Mouse (Mus musculus) liver, embryonic 11.5 days (tissue): ENCODE results near the gene Tarbp1. TPM values are rescaled to one million over a fixed set of nuclear protein-coding genes. Genes with fewer than 3 reads are reported as not detected.

Experiments
- ATAC-seq: fragments of 200-750 bp; cut with Nextera tagmentation; replicated peaks from 2 replicates; pipeline ENCODE4 v1.8.0; 2017; ENCODE audit warnings: moderate number of reproducible peaks, mild to moderate bottlenecking, moderate TSS enrichment, moderate library complexity; ENCODE audit not compliant: low FRiP score
- DNase-seq: peaks from one replicate; pipeline ENCODE4 v3.0.0-alpha.2; 2017; ENCODE audit warnings: low spot score
- H3K27ac ChIP-seq: fragments of 300-500 bp; sonication (generic); 2 replicates; pipeline ENCODE4 v1.5.1; 2014; ENCODE audit warnings: mild to moderate bottlenecking, low read depth, low read length, control low read depth
- H3K27me3 ChIP-seq: fragments of 300-500 bp; sonication (generic); replicated peaks from 2 replicates; pipeline ENCODE4 v1.6.1; 2014; ENCODE audit warnings: low read length, mixed read lengths; ENCODE audit not compliant: control insufficient read depth, insufficient read depth
- H3K36me3 ChIP-seq: fragments of 300-500 bp; sonication (generic); 2 replicates; pipeline ENCODE4 v1.6.1; 2014; ENCODE audit warnings: mild to moderate bottlenecking, low read length, moderate library complexity, mixed read lengths; ENCODE audit not compliant: control insufficient read depth, insufficient read depth
- H3K4me1 ChIP-seq: fragments of 300-500 bp; sonication (generic); replicated peaks from 2 replicates; pipeline ENCODE4 v1.6.1; 2014; ENCODE audit warnings: low read length, mixed read lengths; ENCODE audit not compliant: control insufficient read depth, insufficient read depth
- H3K4me2 ChIP-seq: fragments of 300-500 bp; sonication (generic); 2 replicates; pipeline ENCODE4 v1.6.1; 2014; ENCODE audit warnings: mild to moderate bottlenecking, control low read depth, moderate library complexity
- H3K4me3 ChIP-seq: fragments of 300-500 bp; sonication (generic); 2 replicates; pipeline ENCODE4 v1.5.1; 2014; ENCODE audit warnings: low read depth, low read length, control low read depth
- H3K9ac ChIP-seq: fragments of 300-500 bp; sonication (generic); 2 replicates; pipeline ENCODE4 v1.6.1; 2014; ENCODE audit warnings: low read depth, low read length, control low read depth
- H3K9me3 ChIP-seq: fragments of 300-500 bp; sonication (generic); 2 replicates; pipeline ENCODE4 v1.6.1; 2016; ENCODE audit warnings: low read length, inconsistent platforms, mixed read lengths; ENCODE audit not compliant: control insufficient read depth
- WGBS: fragments of 180-500 bp; shearing (Covaris S2); extraction: QIAGEN DNeasy Blood & Tissue Kit; methylation state at CpG from one replicate; pipeline ENCODE4 v1.1.7; 2014; 5-methylcytosine and 5-hydroxymethylcytosine counted together
- polyA plus RNA-seq: library from polyadenylated mRNA; unstranded; fragments of >200 nt; fragmentation: Nextera tagmentation; extraction: Ambion mirVana; gene quantifications from 2 replicates; pipeline ENCODE4 v1.2.1, GENCODE M21; 2014

Tarbp1 gene
- polyA plus RNA-seq: 4.7 and 4.9 TPM in 2 replicates

DNA sequence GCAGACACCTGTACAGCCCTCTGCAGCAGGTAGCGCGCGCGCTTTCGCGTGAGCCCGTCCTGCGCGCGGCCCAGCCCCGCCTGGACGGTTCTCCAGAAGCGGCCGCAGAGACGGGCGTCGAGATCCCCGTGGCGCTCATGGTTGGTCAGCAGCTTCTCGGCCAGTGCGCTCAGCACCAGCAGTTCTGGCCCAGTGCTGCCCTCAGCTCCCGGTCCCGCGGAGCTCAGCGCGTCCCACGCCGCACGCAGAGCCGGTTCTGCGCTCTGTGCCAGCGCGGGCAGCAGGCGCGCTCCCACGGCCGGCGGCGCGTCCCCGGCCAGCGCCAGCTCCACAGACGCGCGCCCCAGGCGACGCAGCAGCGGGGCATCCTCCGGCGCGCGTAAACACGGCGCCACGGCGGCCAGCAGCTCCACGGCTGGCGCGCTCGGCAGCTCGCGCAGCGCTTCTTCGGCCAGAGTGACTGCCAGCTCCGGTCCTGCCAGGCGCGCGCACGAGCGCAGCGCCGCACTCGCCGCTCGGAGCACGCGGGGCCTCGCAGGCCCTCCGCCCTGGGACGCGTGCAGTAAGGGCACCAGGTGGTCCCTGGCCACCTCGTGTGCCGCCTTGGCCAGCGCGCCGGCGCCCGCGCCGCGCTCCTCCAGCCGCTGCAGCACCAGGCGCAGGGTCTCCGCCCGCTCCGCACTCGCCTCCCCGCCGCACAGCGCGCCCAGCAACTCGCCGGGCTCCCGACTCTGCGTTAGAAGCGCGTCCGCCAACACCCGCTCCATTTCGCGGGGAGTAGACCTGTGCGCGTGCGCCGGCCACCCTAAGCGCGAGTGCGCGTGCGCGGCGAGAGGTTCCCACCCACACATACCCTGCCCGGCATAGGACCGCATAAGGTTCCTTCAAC lies at the start of gene Tarbp1:
Gene Tarbp1, minus strand, starts transcription at position 767 of the 889 bp plus-strand sequence.
- DNase-seq: peak; percentile 90
- Histone ChIP-seq H3K9me3 (no peaks in the 10 kb centered on the region), H3K27ac (peak within 1 kb of the TSS; percentile 58), H3K4me3 (peak within 1 kb of the TSS; percentile 87), H3K4me1 (peaks cover 13% of the 10 kb centered on the region), H3K36me3 (no peaks in the 10 kb centered on the region), H3K9ac (peak within 1 kb of the TSS; percentile 84), H3K27me3 (peaks cover 8% of the 10 kb centered on the region), H3K4me2 (peak within 1 kb of the TSS; percentile 94)
- under 1% methylated on average over 120 of the region's 124 CpGs for WGBS
- ATAC-seq: peak; percentile 87

DNA sequence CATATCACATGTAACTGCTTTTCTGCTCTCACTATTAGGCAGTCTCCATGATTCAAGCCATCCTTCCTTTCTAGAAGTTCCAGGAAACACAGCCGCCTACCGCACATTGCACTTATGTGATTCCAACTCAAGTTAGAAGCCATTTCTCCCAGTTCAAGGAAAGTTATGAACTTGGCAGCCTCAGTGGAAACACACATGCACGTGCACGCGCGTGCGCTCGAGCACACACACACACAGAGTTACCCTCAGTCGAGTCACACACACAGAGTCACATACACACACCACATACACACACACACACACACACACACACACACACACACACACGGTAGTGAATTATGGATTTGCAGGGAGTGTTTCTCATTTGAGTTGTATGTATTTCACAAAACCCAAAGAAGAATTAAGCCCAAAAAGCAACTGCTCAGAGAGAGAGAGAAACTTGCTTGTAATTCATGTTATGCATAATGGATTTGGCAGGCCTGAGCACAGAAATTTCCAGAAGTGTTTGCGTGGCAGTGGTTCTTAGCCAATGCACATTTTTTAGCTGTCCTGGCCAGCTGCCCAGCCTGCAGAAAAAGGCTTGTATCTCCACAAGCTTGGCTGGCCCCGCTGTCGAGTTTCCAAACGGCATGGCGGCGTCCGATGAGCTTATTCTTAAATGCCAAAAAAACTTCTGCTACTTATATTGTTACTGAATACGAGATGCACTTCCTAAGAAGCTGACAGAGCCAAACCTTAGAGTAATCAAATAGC lies 49.5 kb upstream of the Tarbp1 start:
- Histone ChIP-seq H3K9ac (no peak overlapping the region), H3K36me3 (no peaks in the 10 kb centered on the region), H3K4me3 (no peak overlapping the region), H3K4me1 (no peaks in the 10 kb centered on the region), H3K4me2 (no peak overlapping the region), H3K9me3 (no peaks in the 10 kb centered on the region), H3K27me3 (no peaks in the 10 kb centered on the region), H3K27ac (no peak overlapping the region)
- DNase-seq (no peak), ATAC-seq (no peak)
- WGBS: 86% methylated on average over 18 of the region's 18 CpGs

GRCm38 (mm10) chr8:126523060-126523574 lies 48.3 kb upstream of the Tarbp1 start:
- DNase-seq: no peak
- Histone ChIP-seq H3K4me2 (no peak overlapping the region), H3K27ac (no peak overlapping the region), H3K4me3 (no peak overlapping the region), H3K4me1 (no peaks in the 10 kb centered on the region), H3K9me3 (no peaks in the 10 kb centered on the region), H3K36me3 (no peaks in the 10 kb centered on the region), H3K9ac (no peak overlapping the region), H3K27me3 (no peaks in the 10 kb centered on the region)
- WGBS: 77% methylated on average over 11 of the region's 11 CpGs
- ATAC-seq: no peak

DNA sequence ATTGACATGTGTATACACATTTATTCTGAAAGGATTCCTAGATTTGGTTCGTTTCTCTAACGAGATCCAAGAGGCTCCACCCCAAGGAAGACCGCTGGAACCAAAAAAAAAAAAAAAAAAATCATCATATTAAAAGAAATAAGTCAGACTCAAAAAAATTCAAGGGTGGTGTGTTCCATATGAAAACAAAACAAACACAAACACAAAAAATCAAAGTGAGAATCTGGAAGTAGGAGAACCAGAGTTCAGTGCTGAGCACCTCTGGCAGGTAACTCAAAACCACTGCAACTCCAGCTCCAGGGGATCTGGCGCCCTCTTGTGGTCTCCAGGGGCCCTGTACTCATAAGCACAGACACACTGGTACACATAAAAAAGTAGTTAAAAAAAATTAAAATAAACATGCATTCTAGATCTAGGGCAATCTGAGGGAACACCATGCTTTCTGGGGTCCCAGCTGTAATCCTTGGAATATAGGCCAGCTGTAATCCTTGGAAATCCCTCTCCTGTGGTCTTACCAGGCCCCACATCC lies 44.6 kb upstream of the Tarbp1 start:
- Histone ChIP-seq H3K27me3 (no peaks in the 10 kb centered on the region), H3K4me2 (no peak overlapping the region), H3K36me3 (no peaks in the 10 kb centered on the region), H3K27ac (no peak overlapping the region), H3K4me1 (peaks cover 4% of the 10 kb centered on the region; the same call in 1 of the 2 replicates), H3K4me3 (no peak overlapping the region), H3K9me3 (no peaks in the 10 kb centered on the region), H3K9ac (no peak overlapping the region)
- no peak for ATAC-seq
- WGBS: 88% methylated on average over 4 of the region's 4 CpGs
- DNase-seq: no peak

DNA sequence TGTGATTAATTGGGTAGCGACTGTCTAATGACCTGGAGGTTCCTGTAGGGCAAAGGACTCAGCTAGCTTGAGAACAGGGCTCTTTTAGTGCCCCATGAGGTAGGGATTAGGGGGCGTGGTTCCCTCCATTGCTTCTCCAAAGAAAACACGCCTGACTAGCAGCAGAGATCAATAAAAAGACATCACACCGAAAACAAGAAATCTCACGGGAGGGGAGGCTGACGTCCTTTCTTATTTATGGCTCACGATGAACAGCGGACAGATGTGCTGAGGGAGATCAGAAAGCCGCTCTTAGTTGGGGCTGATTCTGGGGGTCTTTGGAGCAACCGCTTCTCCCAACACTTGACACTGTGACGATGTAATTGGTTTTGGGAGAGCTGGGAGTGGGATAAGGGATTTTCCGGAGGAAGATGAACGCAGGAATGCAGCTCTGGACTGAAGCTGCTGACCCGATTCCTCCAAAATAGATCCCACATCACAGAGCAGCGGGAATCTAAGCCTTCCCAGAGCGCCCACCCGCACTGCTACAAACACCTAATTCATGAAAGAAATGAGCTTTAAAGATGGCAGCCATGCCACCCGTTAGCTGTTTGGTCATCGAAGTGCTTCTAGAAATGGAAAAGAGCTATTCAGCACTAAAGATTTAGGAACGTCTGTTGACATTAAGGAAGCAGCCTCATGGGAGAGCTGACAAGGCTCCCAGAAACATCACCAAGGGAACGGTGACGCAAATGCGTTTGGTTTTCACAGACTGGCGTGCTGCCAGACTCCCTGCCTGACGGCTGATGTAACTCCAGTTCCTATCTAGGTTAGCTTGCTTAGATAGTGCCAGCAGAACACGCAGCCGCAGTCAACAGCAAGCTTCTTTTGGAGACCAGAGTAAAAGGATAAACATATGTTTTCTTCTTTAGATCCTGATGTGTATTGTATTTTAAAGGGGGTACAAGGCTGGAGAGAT lies 42.0 kb upstream of the Tarbp1 start:
- 26% methylated on average over 27 of the region's 27 CpGs for WGBS
- H3K27me3 ChIP-seq: no peaks in the 10 kb centered on the region
- ATAC-seq (0 out of 2 replicates have a peak, but pooled peaks have one; percentile 36), DNase-seq (peak; percentile 64)
- H3K4me1 ChIP-seq: peaks cover 4% of the 10 kb centered on the region
- H3K27ac ChIP-seq: no peak overlapping the region
- H3K9ac ChIP-seq: no peak overlapping the region
- H3K4me2 ChIP-seq: peak overlapping the region; percentile 57
- 0 out of 2 replicates have a peak overlapping the region, but pooled peaks have one; percentile 11 for H3K4me3 ChIP-seq
- no peaks in the 10 kb centered on the region for H3K36me3 ChIP-seq
- no peaks in the 10 kb centered on the region for H3K9me3 ChIP-seq

DNA sequence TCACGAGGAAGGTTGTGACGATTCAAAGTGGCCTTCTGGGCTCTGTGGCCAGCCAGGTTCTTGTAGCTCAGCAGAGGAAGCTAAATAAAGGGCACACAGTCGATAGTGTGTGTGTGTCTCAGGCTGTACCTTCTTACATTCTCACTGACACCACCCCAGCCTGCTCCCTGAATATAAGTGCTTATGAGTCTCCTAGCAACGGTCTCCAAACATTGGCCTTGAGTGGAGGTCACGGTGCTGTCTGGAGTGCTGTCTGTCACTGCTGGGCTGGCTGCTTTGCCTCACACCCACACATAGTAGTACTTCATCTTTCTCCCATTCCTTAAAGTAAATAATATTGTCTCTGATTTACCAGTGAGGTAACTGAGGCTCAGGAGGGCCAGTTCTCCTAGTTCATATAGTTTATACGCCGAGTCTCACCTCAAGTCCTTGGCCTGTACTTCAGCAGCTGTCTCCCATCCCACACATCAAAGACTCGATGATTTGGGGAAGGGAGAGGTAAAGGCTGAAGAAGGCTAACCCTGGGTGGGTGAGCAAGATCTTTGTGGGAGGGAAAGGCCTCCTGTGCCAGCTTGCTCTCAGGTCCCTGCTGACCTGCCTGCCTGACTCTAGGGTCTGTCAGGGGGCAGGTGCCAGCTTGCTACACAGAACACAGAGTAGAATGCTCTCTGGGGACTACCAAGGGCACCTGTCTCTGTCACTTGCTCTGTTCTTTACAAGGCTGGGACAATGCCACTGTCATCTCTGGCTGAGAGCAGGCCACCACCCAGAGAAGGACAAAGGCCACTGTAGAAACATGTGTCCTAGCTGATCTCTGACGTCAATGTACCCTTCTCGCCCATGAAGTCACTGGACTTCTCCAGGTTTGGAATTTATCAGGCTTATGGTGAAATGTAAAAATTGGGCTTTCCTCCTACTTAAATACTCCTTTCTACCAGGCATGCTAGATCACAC lies 39.4 kb upstream of the Tarbp1 start:
- Histone ChIP-seq H3K4me1 (peaks cover 4% of the 10 kb centered on the region), H3K9ac (no peak overlapping the region), H3K27me3 (no peaks in the 10 kb centered on the region), H3K9me3 (no peaks in the 10 kb centered on the region), H3K27ac (no peak overlapping the region), H3K4me3 (no peak overlapping the region), H3K36me3 (no peaks in the 10 kb centered on the region), H3K4me2 (no peak overlapping the region)
- 69% methylated on average over 10 of the region's 10 CpGs for WGBS
- DNase-seq (no peak), ATAC-seq (no peak)

DNA sequence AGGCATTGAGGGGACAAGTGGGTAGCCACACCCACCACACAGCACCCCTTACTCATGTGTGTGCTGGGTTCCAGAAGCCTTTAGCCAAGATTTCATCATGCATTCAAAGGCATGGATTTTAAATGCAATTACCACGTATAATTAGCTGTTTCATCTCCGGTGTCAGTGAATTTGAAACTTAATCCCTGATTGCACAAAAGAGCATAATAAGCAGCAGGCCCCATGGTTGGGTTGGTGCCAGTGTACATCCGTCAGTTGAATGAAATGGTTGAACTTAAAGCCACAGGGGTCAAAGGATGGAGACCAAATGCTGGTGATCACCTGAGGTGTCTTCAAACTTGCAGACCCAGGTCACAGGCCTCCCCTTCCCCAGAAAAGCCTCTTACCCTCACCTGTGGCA lies 36.0 kb upstream of the Tarbp1 start:
- Histone ChIP-seq H3K4me1 (no peaks in the 10 kb centered on the region; the same call in 1 of the 2 replicates), H3K4me2 (no peak overlapping the region), H3K27ac (no peak overlapping the region), H3K9me3 (no peaks in the 10 kb centered on the region), H3K36me3 (no peaks in the 10 kb centered on the region), H3K9ac (no peak overlapping the region), H3K27me3 (no peaks in the 10 kb centered on the region), H3K4me3 (no peak overlapping the region)
- DNase-seq (no peak), ATAC-seq (no peak)
- WGBS: 83% methylated on average over 3 of the region's 3 CpGs
